Mouse (Mus musculus): Measurements from ENCODE around the gene Cald1. TPM values are rescaled to one million over a fixed set of nuclear protein-coding genes. Genes with fewer than 3 reads are reported as not detected.

Cald1 gene
- polyA plus RNA-seq, 1 experiment: 20.8 TPM

- H3K4me1 ChIP-seq (ENCODE audit: control insufficient read depth, insufficient read depth, low read length): no peaks in the 10 kb centered on the region
- H3K27ac ChIP-seq (ENCODE audit: insufficient read depth, low read length): no peak overlapping the region
- H3K4me3 ChIP-seq (ENCODE audit: insufficient read depth, low read length): no peak overlapping the region
- TF ChIP-seq CTCF (IDR thresholded peaks at IDR 0.05; ENCODE audit: extremely low read depth, insufficient read depth, low read length): no peak
- no peak for TF ChIP-seq POLR2A (IDR thresholded peaks at IDR 0.05; ENCODE audit: extremely low read depth, insufficient read depth, low read length)
Observed at GRCm38 (mm10) chr6:34651298-34651697, 53.0 kb downstream of the Cald1 start.

DNA sequence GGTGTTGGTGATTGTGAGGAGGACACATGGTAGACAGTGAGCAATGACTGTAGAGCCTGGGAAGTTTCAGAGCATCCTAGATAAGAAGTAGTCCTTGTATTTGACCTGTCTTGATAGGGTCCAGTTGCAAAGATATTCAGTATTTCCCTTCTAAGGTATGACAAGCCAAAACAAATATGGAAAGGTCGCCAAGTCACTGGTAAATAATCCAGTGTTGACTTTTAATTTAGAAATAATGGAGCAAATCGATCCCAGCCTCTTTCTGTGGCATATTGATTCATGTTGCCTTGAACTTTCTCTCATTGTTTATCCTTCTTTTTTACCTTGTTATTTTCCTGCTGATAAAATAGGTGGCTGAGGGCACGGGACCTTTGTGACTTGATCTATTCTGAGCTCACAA is 57.4 kb downstream of the Cald1 start:
- no peak overlapping the region for H3K4me3 ChIP-seq (ENCODE audit: insufficient read depth, low read length)
- TF ChIP-seq POLR2A (IDR thresholded peaks at IDR 0.05; ENCODE audit: extremely low read depth, insufficient read depth, low read length) (no peak), CTCF (IDR thresholded peaks at IDR 0.05; ENCODE audit: extremely low read depth, insufficient read depth, low read length) (no peak)
- peaks cover 2% of the 10 kb centered on the region for H3K4me1 ChIP-seq (ENCODE audit: control insufficient read depth, insufficient read depth, low read length)
- H3K27ac ChIP-seq (ENCODE audit: insufficient read depth, low read length): no peak overlapping the region

GRCm38 (mm10) chr6:34658791-34659190 is 60.5 kb downstream of the Cald1 start:
- Histone ChIP-seq H3K4me1 (ENCODE audit: control insufficient read depth, insufficient read depth, low read length) (peaks cover 5% of the 10 kb centered on the region), H3K4me3 (ENCODE audit: insufficient read depth, low read length) (no peak overlapping the region), H3K27ac (ENCODE audit: insufficient read depth, low read length) (no peak overlapping the region)
- TF ChIP-seq CTCF (IDR thresholded peaks at IDR 0.05; ENCODE audit: extremely low read depth, insufficient read depth, low read length): no peak
- TF ChIP-seq POLR2A (IDR thresholded peaks at IDR 0.05; ENCODE audit: extremely low read depth, insufficient read depth, low read length): no peak

- H3K27ac ChIP-seq (ENCODE audit: insufficient read depth, low read length): no peak overlapping the region
- H3K4me3 ChIP-seq (ENCODE audit: insufficient read depth, low read length): no peak overlapping the region
- peaks cover 5% of the 10 kb centered on the region for H3K4me1 ChIP-seq (ENCODE audit: control insufficient read depth, insufficient read depth, low read length)
- TF ChIP-seq CTCF (IDR thresholded peaks at IDR 0.05; ENCODE audit: extremely low read depth, insufficient read depth, low read length) (no peak), POLR2A (IDR thresholded peaks at IDR 0.05; ENCODE audit: extremely low read depth, insufficient read depth, low read length) (no peak)
Observed at GRCm38 (mm10) chr6:34660724-34661123, 62.4 kb downstream of the Cald1 start.

DNA sequence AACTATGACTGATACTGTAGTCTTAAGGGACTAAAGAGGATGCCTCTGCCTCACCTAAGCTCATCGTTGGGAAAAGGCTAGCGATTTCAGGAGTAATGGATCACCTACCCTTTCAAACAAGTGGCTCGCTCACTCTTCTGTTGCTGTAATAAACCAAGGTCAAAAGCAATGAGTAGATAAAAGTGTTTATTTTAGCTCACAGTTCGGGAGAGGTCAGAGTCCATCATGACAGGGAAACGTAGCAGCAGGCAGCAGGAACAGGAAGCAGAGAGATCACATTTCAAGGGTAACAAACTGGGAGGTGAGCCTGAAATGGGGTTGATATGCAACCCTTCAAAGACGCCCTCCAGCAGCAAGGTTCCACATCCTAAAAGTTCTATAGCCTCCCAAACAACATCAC is 64.3 kb downstream of the Cald1 start:
- TF ChIP-seq POLR2A (IDR thresholded peaks at IDR 0.05; ENCODE audit: extremely low read depth, insufficient read depth, low read length) (no peak), CTCF (IDR thresholded peaks at IDR 0.05; ENCODE audit: extremely low read depth, insufficient read depth, low read length) (no peak)
- H3K4me1 ChIP-seq (ENCODE audit: control insufficient read depth, insufficient read depth, low read length): peaks cover 5% of the 10 kb centered on the region
- H3K27ac ChIP-seq (ENCODE audit: insufficient read depth, low read length): no peak overlapping the region
- no peak overlapping the region for H3K4me3 ChIP-seq (ENCODE audit: insufficient read depth, low read length)

DNA sequence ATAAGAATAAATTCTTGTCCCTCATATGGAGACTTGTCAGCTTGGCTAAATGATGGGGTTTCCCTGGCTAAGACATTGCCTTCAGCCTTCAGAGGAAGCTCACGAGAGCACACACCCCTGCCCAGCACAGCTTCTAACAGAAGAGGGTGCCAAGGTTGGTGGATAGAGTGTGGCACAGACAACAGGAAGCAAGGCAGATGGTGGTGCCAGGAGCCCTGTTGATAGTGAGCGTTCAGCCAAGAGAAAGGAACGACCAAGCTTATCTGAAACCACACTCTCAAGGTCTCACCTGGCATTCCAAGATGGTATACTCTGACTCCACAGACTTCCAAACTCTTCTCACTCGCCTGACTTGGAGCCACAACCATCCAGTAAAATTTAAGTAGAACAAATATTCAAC is 66.0 kb downstream of the Cald1 start:
- Histone ChIP-seq H3K4me1 (ENCODE audit: control insufficient read depth, insufficient read depth, low read length) (peaks cover 3% of the 10 kb centered on the region), H3K4me3 (ENCODE audit: insufficient read depth, low read length) (no peak overlapping the region), H3K27ac (ENCODE audit: insufficient read depth, low read length) (no peak overlapping the region)
- TF ChIP-seq CTCF (IDR thresholded peaks at IDR 0.05; ENCODE audit: extremely low read depth, insufficient read depth, low read length) (no peak), POLR2A (IDR thresholded peaks at IDR 0.05; ENCODE audit: extremely low read depth, insufficient read depth, low read length) (no peak)

DNA sequence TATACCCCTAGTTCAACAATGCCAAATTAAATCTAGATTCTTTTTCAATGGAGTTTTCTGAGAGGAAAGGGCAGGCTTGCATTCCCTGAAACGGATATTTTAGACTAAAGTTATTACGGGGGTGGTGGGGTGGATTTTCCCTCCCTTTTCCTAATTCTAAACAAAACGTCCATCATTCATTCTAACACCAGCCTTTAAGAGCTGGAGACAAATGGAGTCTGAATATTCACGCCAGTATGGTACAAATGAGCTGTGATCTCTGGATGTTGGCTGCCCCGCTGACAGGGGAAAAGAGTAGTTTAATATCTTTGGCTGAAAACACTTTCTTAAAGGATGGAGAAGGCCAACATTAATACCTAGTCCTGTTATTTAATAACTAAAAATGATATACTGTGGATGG is 66.4 kb downstream of the Cald1 start:
- Histone ChIP-seq H3K27ac (ENCODE audit: insufficient read depth, low read length) (no peak overlapping the region), H3K4me3 (ENCODE audit: insufficient read depth, low read length) (no peak overlapping the region), H3K4me1 (ENCODE audit: control insufficient read depth, insufficient read depth, low read length) (peaks cover 3% of the 10 kb centered on the region)
- TF ChIP-seq POLR2A (IDR thresholded peaks at IDR 0.05; ENCODE audit: extremely low read depth, insufficient read depth, low read length) (no peak), CTCF (IDR thresholded peaks at IDR 0.05; ENCODE audit: extremely low read depth, insufficient read depth, low read length) (no peak)

DNA sequence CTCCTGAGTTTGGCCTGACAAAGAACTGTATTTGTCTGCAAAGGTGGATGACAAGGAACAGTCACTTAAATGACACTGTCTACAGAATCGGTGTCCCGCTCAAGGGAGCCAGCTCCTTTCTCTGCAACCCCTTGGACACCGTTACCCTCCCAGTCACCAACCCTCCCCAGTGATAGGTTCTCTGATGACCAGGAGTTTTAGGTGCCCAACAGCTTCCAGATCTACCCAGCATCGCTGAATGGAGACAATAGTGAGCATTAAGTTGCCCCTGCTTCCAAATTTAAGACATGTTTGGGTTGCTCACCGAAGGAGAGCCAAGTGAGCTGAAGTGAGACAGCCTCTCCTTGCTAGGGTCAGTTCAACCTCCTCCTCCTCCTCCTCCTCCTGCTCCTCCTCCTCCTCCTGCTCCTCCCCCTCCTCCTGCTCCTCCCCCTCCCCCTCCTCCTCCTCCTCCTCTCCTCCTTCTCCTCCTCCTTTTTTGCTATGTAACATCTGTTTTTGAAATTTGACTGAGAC is 70.5 kb downstream of the Cald1 start:
- H3K4me3 ChIP-seq (ENCODE audit: insufficient read depth, low read length): no peak overlapping the region
- no peak for TF ChIP-seq CTCF (IDR thresholded peaks at IDR 0.05; ENCODE audit: extremely low read depth, insufficient read depth, low read length)
- no peak for TF ChIP-seq POLR2A (IDR thresholded peaks at IDR 0.05; ENCODE audit: extremely low read depth, insufficient read depth, low read length)
- H3K27ac ChIP-seq (ENCODE audit: insufficient read depth, low read length): no peak overlapping the region
- H3K4me1 ChIP-seq (ENCODE audit: control insufficient read depth, insufficient read depth, low read length): no peaks in the 10 kb centered on the region

DNA sequence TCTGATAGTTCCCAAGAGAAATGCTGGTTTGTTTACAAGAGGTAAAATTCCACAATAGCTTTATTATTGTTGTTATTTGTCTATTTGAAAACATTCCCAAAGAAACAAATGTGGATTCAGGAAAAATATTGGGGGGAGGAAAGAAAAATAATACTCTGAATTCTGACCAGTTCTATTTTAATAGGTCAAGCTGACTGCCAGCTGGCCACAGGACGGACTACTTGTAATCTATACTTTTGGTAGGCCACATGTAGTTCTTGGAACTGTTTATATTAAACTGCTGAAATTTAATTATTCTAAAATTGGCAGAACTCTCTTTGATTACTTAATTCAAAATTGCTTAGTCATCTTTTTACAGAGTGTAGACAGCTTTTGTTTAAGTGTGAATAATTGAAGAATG is 73.1 kb downstream of the Cald1 start:
- H3K4me3 ChIP-seq (ENCODE audit: insufficient read depth, low read length): no peak overlapping the region

GRCm38 (mm10) chr6:34674416-34674815 is 76.1 kb downstream of the Cald1 start:
- Histone ChIP-seq H3K4me1 (ENCODE audit: control insufficient read depth, insufficient read depth, low read length) (no peaks in the 10 kb centered on the region), H3K4me3 (ENCODE audit: insufficient read depth, low read length) (no peak overlapping the region), H3K27ac (ENCODE audit: insufficient read depth, low read length) (no peak overlapping the region)
- TF ChIP-seq CTCF (IDR thresholded peaks at IDR 0.05; ENCODE audit: extremely low read depth, insufficient read depth, low read length) (no peak), POLR2A (IDR thresholded peaks at IDR 0.05; ENCODE audit: extremely low read depth, insufficient read depth, low read length) (no peak)

More for the DNA sequence above, 73.1 kb downstream of the Cald1 start:
- H3K27ac ChIP-seq (ENCODE audit: insufficient read depth, low read length): no peak overlapping the region
- H3K4me1 ChIP-seq (ENCODE audit: control insufficient read depth, insufficient read depth, low read length): no peaks in the 10 kb centered on the region
- TF ChIP-seq POLR2A (IDR thresholded peaks at IDR 0.05; ENCODE audit: extremely low read depth, insufficient read depth, low read length) (no peak), CTCF (IDR thresholded peaks at IDR 0.05; ENCODE audit: extremely low read depth, insufficient read depth, low read length) (no peak)

All from cortical plate, adult 2 months (tissue).